Mouse (Mus musculus) c-Kit-positive CD71-positive TER-119-negative erythroid progenitor cells, embryonic 14.5 days (primary cell): Measurements from ENCODE around the gene Scnn1a.
A peak's percentile ranks its signal among the peaks of the same experiment; 100 is the strongest.
"Not testable (repeated sequence)": the region's sequence is repeated elsewhere in the genome, so short reads cannot be mapped to it uniquely, and the experiment has no call there.

Experiments used
- DNase-seq: peaks from one replicate; pipeline ENCODE4 v3.0.0-alpha.2; 2013; ENCODE audit warnings: low read depth

Scnn1a gene

GRCm38 (mm10) chr6:125320323-125320722 is at the start of gene Scnn1a:
Gene Scnn1a (plus strand): TSS chr6:125320659.
- no peak for DNase-seq

GRCm38 (mm10) chr6:125271455-125272227 is 48.8 kb upstream of the Scnn1a start:
- peak; percentile 75 for DNase-seq

- DNase-seq, result no peak
These were observed 48.2 kb upstream of the Scnn1a start for GRCm38 (mm10) chr6:125272228-125272785.

GRCm38 (mm10) chr6:125274841-125275563 is 45.5 kb upstream of the Scnn1a start:
- DNase-seq, result no peak

- DNase-seq, result no peak
These were observed 40.7 kb upstream of the Scnn1a start for GRCm38 (mm10) chr6:125279729-125280128.

- not testable (repeated sequence) for DNase-seq
These were observed 37.7 kb upstream of the Scnn1a start for GRCm38 (mm10) chr6:125282721-125283120.

- no peak for DNase-seq
These were observed 36.2 kb upstream of the Scnn1a start for GRCm38 (mm10) chr6:125284250-125284649.

- DNase-seq, result no peak
These were observed 35.7 kb upstream of the Scnn1a start for GRCm38 (mm10) chr6:125284751-125285150.

GRCm38 (mm10) chr6:125285890-125286289 is 34.6 kb upstream of the Scnn1a start, which contains the start of gene Tuba3a:
Gene Tuba3a (minus strand): TSS chr6:125286042.
- no peak for DNase-seq

GRCm38 (mm10) chr6:125286944-125287343 is 33.5 kb upstream of the Scnn1a start:
- no peak for DNase-seq

- DNase-seq, result no peak
These were observed 31.7 kb upstream of the Scnn1a start for GRCm38 (mm10) chr6:125288730-125289129.

- DNase-seq, result no peak
These were observed 29.1 kb upstream of the Scnn1a start for GRCm38 (mm10) chr6:125291329-125291728.

- no peak for DNase-seq
These were observed 28.2 kb upstream of the Scnn1a start for GRCm38 (mm10) chr6:125292256-125292655.

GRCm38 (mm10) chr6:125294049-125294448 is 26.4 kb upstream of the Scnn1a start:
- DNase-seq, result no peak

GRCm38 (mm10) chr6:125297149-125297820 is 23.2 kb upstream of the Scnn1a start:
- no peak for DNase-seq

GRCm38 (mm10) chr6:125300982-125301381 is 19.5 kb upstream of the Scnn1a start:
- DNase-seq, result no peak

GRCm38 (mm10) chr6:125302231-125302982 is 18.1 kb upstream of the Scnn1a start:
- DNase-seq, result no peak

- no peak for DNase-seq
These were observed 17.2 kb upstream of the Scnn1a start for GRCm38 (mm10) chr6:125303242-125303641.

- not testable (repeated sequence) for DNase-seq
These were observed 16.1 kb upstream of the Scnn1a start for GRCm38 (mm10) chr6:125304408-125304807.

- no peak for DNase-seq
These were observed 15.0 kb upstream of the Scnn1a start for GRCm38 (mm10) chr6:125305465-125305864.

GRCm38 (mm10) chr6:125307091-125307490 is 13.4 kb upstream of the Scnn1a start:
- no peak for DNase-seq

GRCm38 (mm10) chr6:125308921-125309320 is 11.5 kb upstream of the Scnn1a start:
- DNase-seq, result no peak
